Mouse (Mus musculus) cerebellum, postnatal 14 days (tissue): Measurements from ENCODE around the gene Elf1.
"Not testable (repeated sequence)": the region's sequence is repeated elsewhere in the genome, so short reads cannot be mapped to it uniquely, and the experiment has no call there.

Source experiments
- DNase-seq, 2 experiments: peaks; one replicate each; pipeline ENCODE4 v3.0.0; 2021; ENCODE audit warnings: mixed read lengths in 2 of 2

Elf1 gene

GRCm38 (mm10) chr14:79480624-79481338, at the start of gene Elf1:
Gene Elf1, plus strand, starts transcription at chr14:79481194.
- peak; percentile 98 to 99 for DNase-seq

- no peak for DNase-seq
Measured at GRCm38 (mm10) chr14:79434068-79434467, 46.9 kb upstream of the Elf1 start.

GRCm38 (mm10) chr14:79440655-79441054, 40.3 kb upstream of the Elf1 start:
- DNase-seq, result no peak

- DNase-seq, result no peak
Measured at GRCm38 (mm10) chr14:79441441-79441840, 39.6 kb upstream of the Elf1 start.

- no peak for DNase-seq
Measured at GRCm38 (mm10) chr14:79444601-79445000, 36.4 kb upstream of the Elf1 start.

GRCm38 (mm10) chr14:79445055-79445620, 35.9 kb upstream of the Elf1 start:
- DNase-seq, result peak; percentile 26 to 42

- peak; percentile 79 to 83 for DNase-seq
Measured at GRCm38 (mm10) chr14:79451681-79452590, 29.1 kb upstream of the Elf1 start, which contains the start of gene Kbtbd6. Gene Kbtbd6, plus strand, starts transcription at chr14:79451835.

GRCm38 (mm10) chr14:79452591-79452934, 28.4 kb upstream of the Elf1 start:
- not testable (repeated sequence) for DNase-seq

- DNase-seq, result no peak
Measured at GRCm38 (mm10) chr14:79460401-79460800, 20.6 kb upstream of the Elf1 start.

GRCm38 (mm10) chr14:79460988-79461387, 20.0 kb upstream of the Elf1 start:
- no peak for DNase-seq

- DNase-seq, result no peak
Measured at GRCm38 (mm10) chr14:79465623-79466022, 15.4 kb upstream of the Elf1 start.

- peak; percentile 68 to 77 for DNase-seq
Measured at GRCm38 (mm10) chr14:79467621-79468020, 13.4 kb upstream of the Elf1 start.

GRCm38 (mm10) chr14:79473384-79473783, 7.6 kb upstream of the Elf1 start:
- no peak for DNase-seq

GRCm38 (mm10) chr14:79481339-79482151, 551 bp downstream of the Elf1 start, which contains the start of gene Wbp4:
Gene Wbp4, minus strand, starts transcription at chr14:79481520.
- DNase-seq, result peak; percentile 98 to 99

- DNase-seq, result no peak
Measured at GRCm38 (mm10) chr14:79482251-79482661, 1.3 kb downstream of the Elf1 start.

- DNase-seq, result peak; percentile 22 to 38
Measured at GRCm38 (mm10) chr14:79482747-79483355, 1.9 kb downstream of the Elf1 start.

GRCm38 (mm10) chr14:79483611-79484120, 2.7 kb downstream of the Elf1 start:
- DNase-seq, result no peak

- DNase-seq, result peak in 1 of 2 experiments; percentile 11
Measured at GRCm38 (mm10) chr14:79486617-79486992, 5.6 kb downstream of the Elf1 start.

GRCm38 (mm10) chr14:79486993-79487731, 6.2 kb downstream of the Elf1 start:
- peak; percentile 78 to 79 for DNase-seq

GRCm38 (mm10) chr14:79488531-79488930, 7.5 kb downstream of the Elf1 start:
- peak in 1 of 2 experiments; percentile 13 for DNase-seq

- DNase-seq, result no peak
Measured at GRCm38 (mm10) chr14:79489150-79489549, 8.2 kb downstream of the Elf1 start.
